In genomic region chr11:44619131-44619886, GRCm38 (mm10) we compare ENCODE assay signal across 9 mouse cellular contexts. TPM values are rescaled to one million over a fixed set of nuclear protein-coding genes. Genes with fewer than 3 reads are reported as not detected.
DNase-seq lines count a peak whose midpoint lies in the region; ATAC-seq and TF ChIP-seq lines count a peak whose summit lies in the region.
"Had no signal": no experiment of that assay in that cellular context is flagged by ENCODE, and none has a peak within 500 bp of the region (broad histone marks: within the 10 kb centered on the region; RNA-seq: fewer than 3 reads in every experiment).

No protein-coding gene starts in this region.

- peak overlapping the region; percentile 94 for H3K27ac ChIP-seq in gastrocnemius, adult 2 months
- no peak overlapping the region for H3K27ac ChIP-seq in ES-Bruce4 (ENCODE audit: insufficient read depth, low read length)
- H3K27ac ChIP-seq in kidney, postnatal 0 days: 0 out of 2 replicates have a peak overlapping the region, but pooled peaks have one; percentile 11
- peak overlapping the region; percentile 97 for H3K27ac ChIP-seq in neural tube, embryonic 14.5 days (ENCODE audit: low read depth, low read length)

- H3K4me3 ChIP-seq in gastrocnemius, adult 2 months: peak overlapping the region; percentile 81
- H3K4me3 ChIP-seq in ES-Bruce4 (ENCODE audit: low read depth, low read length): 0 out of 2 replicates have a peak overlapping the region, but pooled peaks have one; percentile 7
- H3K4me3 ChIP-seq in kidney, postnatal 0 days (replicated peaks; ENCODE audit: low read depth, low read length): peak overlapping the region; percentile 72
- H3K4me3 ChIP-seq in neural tube, embryonic 14.5 days (ENCODE audit: low read depth, low read length): peak overlapping the region; percentile 78

- no peak overlapping the region for H3K9ac ChIP-seq in ES-Bruce4 (ENCODE audit: low read depth, poor library complexity, severe bottlenecking)
- peak overlapping the region; percentile 59 for H3K9ac ChIP-seq in kidney, postnatal 0 days (ENCODE audit: low read depth, low read length)
- peak overlapping the region; percentile 97 for H3K9ac ChIP-seq in neural tube, embryonic 14.5 days (replicated peaks; ENCODE audit: low read depth, low read length)

- H3K4me1 ChIP-seq in ES-Bruce4 (ENCODE audit: control insufficient read depth, insufficient read depth, low read length): no peaks in the 10 kb centered on the region
- H3K4me1 ChIP-seq in kidney, postnatal 0 days (replicated peaks; ENCODE audit: insufficient read depth, low read length): peaks cover 8% of the 10 kb centered on the region; the same call in 1 of the 2 replicates
- peaks cover 11% of the 10 kb centered on the region; the same call in 1 of the 2 replicates for H3K4me1 ChIP-seq in neural tube, embryonic 14.5 days (ENCODE audit: control insufficient read depth, insufficient read depth, low read length)

- no peak for TF ChIP-seq CTCF in gastrocnemius, adult 2 months (IDR thresholded peaks at IDR 0.05)
- no peak for TF ChIP-seq CTCF in ES-Bruce4 (IDR thresholded peaks at IDR 0.05; ENCODE audit: low read depth, low read length)
- no peak for TF ChIP-seq CTCF in kidney, postnatal 0 days (IDR thresholded peaks at IDR 0.05; ENCODE audit: low read depth)

- TF ChIP-seq POLR2A in ES-Bruce4 (IDR thresholded peaks at IDR 0.05; ENCODE audit: insufficient read depth, low read length): no peak

- no peak for TF ChIP-seq EP300 in ES-Bruce4 (IDR thresholded peaks at IDR 0.05; ENCODE audit: insufficient read depth, low read depth, low read length)

- WGBS in kidney, postnatal 0 days: 4% methylated on average over 15 of the region's 15 CpGs
- WGBS in neural tube, embryonic 14.5 days: 2% methylated on average over 15 of the region's 15 CpGs

- no peaks in the 10 kb centered on the region for H3K36me3 ChIP-seq in ES-Bruce4 (ENCODE audit: control insufficient read depth, insufficient read depth, low read length, poor library complexity, severe bottlenecking)
- H3K36me3 ChIP-seq in kidney, postnatal 0 days (ENCODE audit: insufficient read depth, low read length): no peaks in the 10 kb centered on the region
- no peaks in the 10 kb centered on the region for H3K36me3 ChIP-seq in neural tube, embryonic 14.5 days (ENCODE audit: control insufficient read depth, insufficient read depth, low read length)

- H3K9me3 ChIP-seq in ES-Bruce4 (replicated peaks; ENCODE audit: control insufficient read depth, insufficient read depth, low read length, poor library complexity, severe bottlenecking): no peaks in the 10 kb centered on the region
- H3K9me3 ChIP-seq in kidney, postnatal 0 days (replicated peaks; ENCODE audit: low read length): no peaks in the 10 kb centered on the region
- no peaks in the 10 kb centered on the region for H3K9me3 ChIP-seq in neural tube, embryonic 14.5 days (ENCODE audit: control insufficient read depth, low read length)

- peaks cover 17% of the 10 kb centered on the region for H3K27me3 ChIP-seq in ES-Bruce4 (ENCODE audit: control insufficient read depth, insufficient read depth, low read length, poor library complexity, severe bottlenecking)
- peaks cover 14% of the 10 kb centered on the region for H3K27me3 ChIP-seq in kidney, postnatal 0 days (ENCODE audit: insufficient read depth, low read length)
- H3K27me3 ChIP-seq in neural tube, embryonic 14.5 days (ENCODE audit: control insufficient read depth, insufficient read depth, low read length): no peaks in the 10 kb centered on the region

- peak overlapping the region; percentile 72 for H3K4me2 ChIP-seq in kidney, postnatal 0 days (ENCODE audit: low read length)
- peak overlapping the region; percentile 60 for H3K4me2 ChIP-seq in neural tube, embryonic 14.5 days (ENCODE audit: low read depth, low read length)

- intact Hi-C loops in gastrocnemius, adult 2 months (cut with DNase I): loop anchor here (2.0 to 10.0 kb wide), 3 partner anchors 68 to 1265 kb away; no protein-coding TSS in a partner anchor

- DNase-seq in gastrocnemius, adult 2 months: peak; percentile 29
- DNase-seq in gastrocnemius, postnatal 4 days (ENCODE audit: low spot score in 2 of 2): no peak
- peak; percentile 20 for DNase-seq in gastrocnemius, postnatal 25 days
- DNase-seq in kidney, postnatal 0 days (ENCODE audit: low spot score): no peak
- DNase-seq in ovary, adult 18-20 months (ENCODE audit: low spot score): no peak
- DNase-seq in Muller cell, postnatal 12 days (ENCODE audit: inconsistent ontology term): no peak

- ATAC-seq in kidney, postnatal 0 days (replicated peaks; ENCODE audit: low FRiP score, low read depth): no peak
- ATAC-seq in neural tube, embryonic 14.5 days (ENCODE audit: low read depth): no peak

RNA-seq across cellular contexts. Expression of gene Ebf1, which starts 2.2 kb away (rescaled TPM):
- 10 to 100 TPM in 1 of 2 experiments, 1 to 10 TPM in 1; 9.4 to 10.3 TPM for total RNA-seq in gastrocnemius, adult 2 months (2021)
- 10 to 100 TPM; 55.7 to 56.6 TPM for total RNA-seq in gastrocnemius, postnatal 4 days (2021)
- 0.93 and 2.3 TPM in 2 replicates for polyA plus RNA-seq in ES-Bruce4 (2011; ENCODE audit: insufficient read depth, insufficient read length, low read depth, missing spikeins)
- total RNA-seq in gastrocnemius, postnatal 25 days (2021): 10 to 100 TPM in 1 of 2 experiments, 1 to 10 TPM in 1; 9.3 to 14.0 TPM
- polyA plus RNA-seq in kidney, postnatal 0 days (2015; fragmentation: Nextera tagmentation; extraction: Ambion mirVana): 18.5 and 19.6 TPM in 2 replicates
- 194 and 226 TPM in 2 replicates for polyA plus RNA-seq in neural tube, embryonic 14.5 days (2014; fragmentation: Nextera tagmentation; extraction: Ambion mirVana)
- total RNA-seq: MEL had no signal

Comparison
In these comparisons a context has a peak if more than half of its experiments do, and no peak if none do; other contexts are left out.
1. DNase-seq: peak in gastrocnemius, adult 2 months (single experiment) and gastrocnemius, postnatal 25 days (single experiment); none in gastrocnemius, postnatal 4 days (0 of 2), kidney, postnatal 0 days (single experiment), ovary, adult 18-20 months (single experiment) and Muller cell, postnatal 12 days (single experiment).
2. H3K4me3 ChIP-seq: peak in every context shown above with its lines; median percentile 81 in gastrocnemius, adult 2 months; 78 in neural tube, embryonic 14.5 days; 72 in kidney, postnatal 0 days; 7 in ES-Bruce4.